ENCODE assay signal across 14 mouse cellular contexts in the genomic region with DNA sequence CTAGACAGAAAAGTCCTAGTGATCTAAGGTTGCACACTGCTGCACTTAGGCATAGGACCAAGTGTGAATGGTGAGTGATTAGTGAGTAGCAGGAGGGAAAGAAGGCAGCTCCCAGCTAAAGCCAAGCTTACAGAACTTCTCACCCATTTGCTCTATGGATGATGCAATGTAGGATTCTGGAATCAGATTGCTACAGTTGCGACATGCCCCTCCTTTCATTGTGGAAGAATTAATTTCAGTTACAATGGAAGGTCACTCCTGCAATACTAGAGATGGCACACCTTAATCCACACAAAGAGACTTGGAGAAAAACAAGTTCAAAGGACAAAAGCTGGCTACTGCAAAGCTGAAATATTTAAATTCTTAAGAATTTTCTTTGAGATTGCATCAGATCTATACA.
"Had no signal": no experiment of that assay in that cellular context is flagged by ENCODE, and none has a peak within 500 bp of the region (broad histone marks: within the 10 kb centered on the region; RNA-seq: fewer than 3 reads in every experiment).

No protein-coding gene starts in this region.

- DNase-seq: kidney, adult 18-20 months; kidney, postnatal 14 days; layer of hippocampus, postnatal 36 days; lung, adult 18-20 months; lung, postnatal 36 days; right cerebral cortex, adult 18-20 months; right cerebral cortex, postnatal 25 days; thymus, adult 18-20 months; thymus, postnatal 14 days had no signal

- H3K4me3 ChIP-seq: limb, embryonic 15.5 days; megakaryocyte, embryonic 14.5 days; midbrain, embryonic 13.5 days; neural tube, embryonic 15.5 days had no signal

- H3K27ac ChIP-seq: limb, embryonic 15.5 days; liver, embryonic 14.5 days; midbrain, embryonic 13.5 days; neural tube, embryonic 15.5 days had no signal

- H3K27me3 ChIP-seq: limb, embryonic 15.5 days; midbrain, embryonic 13.5 days; neural tube, embryonic 15.5 days had no signal

- ATAC-seq: midbrain, embryonic 13.5 days had no signal

- H3K9me3 ChIP-seq: limb, embryonic 15.5 days; megakaryocyte, embryonic 14.5 days; midbrain, embryonic 13.5 days; neural tube, embryonic 15.5 days had no signal

- H3K36me3 ChIP-seq: limb, embryonic 15.5 days; midbrain, embryonic 13.5 days; neural tube, embryonic 15.5 days had no signal

- H3K4me2 ChIP-seq: limb, embryonic 15.5 days; midbrain, embryonic 13.5 days; neural tube, embryonic 15.5 days had no signal

- H3K9ac ChIP-seq: limb, embryonic 15.5 days; liver, embryonic 14.5 days; midbrain, embryonic 13.5 days; neural tube, embryonic 15.5 days had no signal

- H3K4me1 ChIP-seq: limb, embryonic 15.5 days; midbrain, embryonic 13.5 days; neural tube, embryonic 15.5 days had no signal
